ENCODE assay signal across 25 mouse cellular contexts in genomic region chr2:102040011-102040410, GRCm38 (mm10).
A peak's percentile ranks its signal among the peaks of the same experiment; 100 is the strongest.
DNase-seq lines count a peak whose midpoint lies in the region; ATAC-seq and TF ChIP-seq lines count a peak whose summit lies in the region.
"Had no signal": no experiment of that assay in that cellular context is flagged by ENCODE, and none has a peak within 500 bp of the region (broad histone marks: within the 10 kb centered on the region; RNA-seq: fewer than 3 reads in every experiment).

No protein-coding gene starts in this region.

- ATAC-seq in liver, postnatal 0 days = no peak
- ATAC-seq in liver, embryonic 12.5 days = no peak
- peak; percentile 24 for ATAC-seq in CD4-positive, CD25-positive, alpha-beta regulatory T cell, adult 4 months
- ATAC-seq: forebrain, postnatal 0 days; midbrain, embryonic 13.5 days had no signal

- no peak overlapping the region for H3K9ac ChIP-seq in liver, postnatal 0 days (replicated peaks)
- H3K9ac ChIP-seq in liver, embryonic 12.5 days = no peak overlapping the region
- H3K9ac ChIP-seq: embryonic facial prominence, embryonic 12.5 days; forebrain, postnatal 0 days; hindbrain, embryonic 13.5 days; midbrain, embryonic 13.5 days; neural tube, embryonic 12.5 days had no signal

- no peak for TF ChIP-seq EP300 in liver, postnatal 0 days (IDR thresholded peaks at IDR 0.05; ENCODE audit: low read depth)

- H3K4me1 ChIP-seq in liver, postnatal 0 days (ENCODE audit: insufficient read depth) = peaks cover 22% of the 10 kb centered on the region
- H3K4me1 ChIP-seq in liver, embryonic 12.5 days = peaks cover 44% of the 10 kb centered on the region

- no peaks in the 10 kb centered on the region for H3K27me3 ChIP-seq in liver, postnatal 0 days (ENCODE audit: insufficient read depth, low read length)
- no peaks in the 10 kb centered on the region for H3K27me3 ChIP-seq in liver, embryonic 12.5 days (replicated peaks)
- H3K27me3 ChIP-seq: embryonic facial prominence, embryonic 12.5 days; hindbrain, embryonic 13.5 days; midbrain, embryonic 13.5 days; neural tube, embryonic 12.5 days had no signal

- H3K27ac ChIP-seq in liver, postnatal 0 days (ENCODE audit: low read depth) = peak overlapping the region; percentile 76
- no peak overlapping the region for H3K27ac ChIP-seq in liver, embryonic 12.5 days
- H3K27ac ChIP-seq: embryonic facial prominence, embryonic 12.5 days; heart, embryonic 10.5 days; limb, embryonic 10.5 days; neural tube, embryonic 12.5 days had no signal

- no peak for DNase-seq in liver, postnatal 0 days
- DNase-seq in naive thymus-derived CD4-positive, alpha-beta T cell, adult 2 months (ENCODE audit: low read depth) = peak; percentile 58
- peak; percentile 66 for DNase-seq in thymus, postnatal 25 days
- DNase-seq in right cerebral cortex, adult 18-20 months = no peak
- no peak for DNase-seq in lung, adult 18-20 months
- DNase-seq in heart, adult 8-10 months (ENCODE audit: low spot score) = no peak
- DNase-seq: adrenal gland, postnatal 25 days; cerebellum, adult 18-20 months; cerebellum, postnatal 25 days; forebrain, postnatal 0 days; gastrocnemius, postnatal 36 days; heart, postnatal 10 days; kidney, adult 11 months; kidney, postnatal 4 days; liver; lung, postnatal 14 days had no signal

- H3K36me3 ChIP-seq in liver, postnatal 0 days (replicated peaks; ENCODE audit: insufficient read depth, low read length) = peaks cover 7% of the 10 kb centered on the region; the same call in 1 of the 2 replicates
- no peaks in the 10 kb centered on the region for H3K36me3 ChIP-seq in liver, embryonic 12.5 days
- H3K36me3 ChIP-seq: embryonic facial prominence, embryonic 12.5 days; heart, embryonic 10.5 days; hindbrain, embryonic 13.5 days; limb, embryonic 10.5 days; midbrain, embryonic 13.5 days; neural tube, embryonic 12.5 days had no signal

- no peak for TF ChIP-seq CTCF in liver, postnatal 0 days (IDR thresholded peaks at IDR 0.05; ENCODE audit: low read depth)

- no peak overlapping the region for H3K4me2 ChIP-seq in liver, postnatal 0 days (ENCODE audit: low read depth, low read length)
- H3K4me2 ChIP-seq in liver, embryonic 12.5 days = no peak overlapping the region
- H3K4me2 ChIP-seq: embryonic facial prominence, embryonic 12.5 days; hindbrain, embryonic 13.5 days; midbrain, embryonic 13.5 days; neural tube, embryonic 12.5 days had no signal

- no peaks in the 10 kb centered on the region for H3K9me3 ChIP-seq in liver, postnatal 0 days (ENCODE audit: low read length)
- no peaks in the 10 kb centered on the region for H3K9me3 ChIP-seq in liver, embryonic 12.5 days (replicated peaks)
- H3K9me3 ChIP-seq: embryonic facial prominence, embryonic 12.5 days; heart, embryonic 10.5 days; hindbrain, embryonic 13.5 days; limb, embryonic 10.5 days; midbrain, embryonic 13.5 days; neural tube, embryonic 12.5 days had no signal

- 52% methylated on average over 2 of the region's 2 CpGs for WGBS in liver, postnatal 0 days (ENCODE audit: insufficient replicate concordance)
- 52% methylated on average over 2 of the region's 2 CpGs for WGBS in liver, embryonic 12.5 days (ENCODE audit: insufficient replicate concordance)

- 0 out of 2 replicates have a peak overlapping the region, but pooled peaks have one; percentile 2 for H3K4me3 ChIP-seq in liver, postnatal 0 days (ENCODE audit: low read depth, low read length)
- H3K4me3 ChIP-seq in liver, embryonic 12.5 days = no peak overlapping the region
- H3K4me3 ChIP-seq: embryonic facial prominence, embryonic 12.5 days; heart, embryonic 10.5 days; hindbrain, embryonic 13.5 days; left cerebral cortex, adult 2 months; limb, embryonic 10.5 days; midbrain, embryonic 13.5 days; neural tube, embryonic 12.5 days had no signal

Comparison
In these comparisons a context has a peak if more than half of its experiments do, and no peak if none do; other contexts are left out.
1. DNase-seq: peak in naive thymus-derived CD4-positive, alpha-beta T cell, adult 2 months (single experiment) and thymus, postnatal 25 days (single experiment); none in liver, postnatal 0 days (single experiment), right cerebral cortex, adult 18-20 months (single experiment), lung, adult 18-20 months (0 of 2) and heart, adult 8-10 months (single experiment).